Mouse (Mus musculus) hindbrain, embryonic 13.5 days (tissue): ENCODE data around the gene Rnf103. TPM values are rescaled to one million over a fixed set of nuclear protein-coding genes. Genes with fewer than 3 reads are reported as not detected.

Experiments used
- ATAC-seq: fragments of 200-750 bp; cut with Nextera tagmentation; 2 replicates; pipeline ENCODE4 v1.8.0; 2017; ENCODE audit warnings: moderate TSS enrichment; ENCODE audit not compliant: low FRiP score
- H3K27ac ChIP-seq: fragments of 300-500 bp; sonication (generic); 2 replicates; pipeline ENCODE4 v1.5.1; 2015; ENCODE audit warnings: inconsistent platforms, mild to moderate bottlenecking, moderate library complexity
- H3K27me3 ChIP-seq: fragments of 300-500 bp; sonication (generic); 2 replicates; pipeline ENCODE4 v1.6.1; 2015; ENCODE audit warnings: mild to moderate bottlenecking, inconsistent platforms
- H3K36me3 ChIP-seq: fragments of 300-500 bp; sonication (generic); 2 replicates; pipeline ENCODE4 v1.6.1; 2015; ENCODE audit warnings: mild to moderate bottlenecking, inconsistent platforms
- H3K4me1 ChIP-seq: fragments of 300-500 bp; sonication (generic); replicated peaks from 2 replicates; pipeline ENCODE4 v1.6.1; 2015; ENCODE audit warnings: inconsistent platforms
- H3K4me2 ChIP-seq: fragments of 300-500 bp; sonication (generic); 2 replicates; pipeline ENCODE4 v1.6.1; 2015; ENCODE audit warnings: inconsistent platforms, mild to moderate bottlenecking, moderate library complexity
- H3K4me3 ChIP-seq: fragments of 300-500 bp; sonication (generic); 2 replicates; pipeline ENCODE4 v1.5.1; 2015; ENCODE audit warnings: mild to moderate bottlenecking, inconsistent platforms
- H3K9ac ChIP-seq: fragments of 300-500 bp; sonication (generic); 2 replicates; pipeline ENCODE4 v1.6.1; 2015; ENCODE audit warnings: mild to moderate bottlenecking, inconsistent platforms
- H3K9me3 ChIP-seq: fragments of 300-500 bp; sonication (generic); 2 replicates; pipeline ENCODE4 v1.6.1; 2016; ENCODE audit warnings: inconsistent platforms
- WGBS: fragments of 180-500 bp; shearing (Covaris S2); methylation state at CpG from one replicate; pipeline ENCODE4 v1.1.7; 2015; 5-methylcytosine and 5-hydroxymethylcytosine counted together
- polyA plus RNA-seq: library from polyadenylated mRNA; unstranded; fragments of >200 nt; fragmentation: Nextera tagmentation; extraction: Ambion mirVana; gene quantifications from 2 replicates; pipeline ENCODE4 v1.2.1, GENCODE M21; 2015

Rnf103 gene
- polyA plus RNA-seq, 1 experiment from 2014 or later = 23.8 TPM

DNA sequence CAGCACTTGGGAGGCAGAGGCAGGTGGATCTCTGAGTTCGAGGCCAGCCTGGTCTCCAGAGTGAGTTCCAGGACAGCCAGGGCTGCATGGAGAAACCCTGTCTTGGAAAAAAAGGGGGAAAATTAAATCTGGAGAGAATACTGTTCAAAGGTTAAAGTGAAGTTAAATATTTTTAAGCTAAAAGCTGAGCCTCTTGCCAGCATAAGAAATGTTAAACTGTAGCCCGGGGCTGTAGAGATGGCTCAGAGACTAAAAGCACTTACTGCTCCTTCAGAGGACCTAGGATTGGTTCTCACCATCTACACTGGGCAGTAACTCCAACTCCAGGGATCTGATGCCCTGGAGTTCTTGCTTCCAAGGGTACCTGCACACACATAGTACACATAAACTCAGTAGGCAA is 63.1 kb downstream of the Rnf103 start:
- H3K27me3 ChIP-seq = no peaks in the 10 kb centered on the region
- no peaks in the 10 kb centered on the region for H3K9me3 ChIP-seq
- H3K36me3 ChIP-seq = peaks cover 17% of the 10 kb centered on the region
- 100% methylated on average over 2 of the region's 2 CpGs for WGBS
- no peak overlapping the region for H3K4me2 ChIP-seq
- H3K4me1 ChIP-seq = no peaks in the 10 kb centered on the region
- ATAC-seq = no peak
- H3K4me3 ChIP-seq = no peak overlapping the region
- H3K27ac ChIP-seq = no peak overlapping the region
- H3K9ac ChIP-seq = no peak overlapping the region

Other genes starting within 250 kb of the Rnf103 start
- 24.2 and 25.5 TPM in 2 replicates for gene Krcc1, start 222.2 kb upstream of the Rnf103 start, polyA plus RNA-seq
- 0.35 and 0.43 TPM in 2 replicates for gene Smyd1, start 171.7 kb upstream of the Rnf103 start, polyA plus RNA-seq
- gene Cd8b1, start 171.1 kb upstream of the Rnf103 start, polyA plus RNA-seq = 0.10 TPM in 1 of 2 replicates, not detected in the other
- gene Cd8a, start 120.5 kb upstream of the Rnf103 start, polyA plus RNA-seq = not detected in 2 replicates
- gene Rmnd5a, start 53.3 kb upstream of the Rnf103 start, polyA plus RNA-seq = 7.8 and 9.0 TPM in 2 replicates
- gene Chmp3, start 49.9 kb downstream of the Rnf103 start, polyA plus RNA-seq = 53.9 and 55.0 TPM in 2 replicates
- 52.0 and 54.3 TPM in 2 replicates for gene Kdm3a, start 139.1 kb downstream of the Rnf103 start, polyA plus RNA-seq
- gene Reep1, start 213.7 kb downstream of the Rnf103 start, polyA plus RNA-seq = 247 and 259 TPM in 2 replicates